Mouse (Mus musculus) T-helper 1 cell (primary cell): ENCODE measurements around the gene Opn4.

Source experiments
- in situ Hi-C: fragments of 300-600 bp; cut with MboI, MseI; formaldehyde crosslinking; loops from one replicate; pipeline ENCODE4 v1.15.1; 2025; ENCODE audit warnings: high pct_unique_total_duplicates

The Opn4 gene

GRCm38 (mm10) chr14:34591741-34592535 is 8.0 kb downstream of the Opn4 start:
- in situ Hi-C loops: no loop called here

- in situ Hi-C loops: no loop called here
Measured at GRCm38 (mm10) chr14:34590743-34591675, 8.9 kb downstream of the Opn4 start.

- in situ Hi-C loops: no loop called here
Measured at GRCm38 (mm10) chr14:34590017-34590570, 9.8 kb downstream of the Opn4 start.

- in situ Hi-C loops: no loop called here
Measured at GRCm38 (mm10) chr14:34589185-34589713, 10.7 kb downstream of the Opn4 start.

- in situ Hi-C loops: no loop called here
Measured at GRCm38 (mm10) chr14:34588498-34588897, 11.4 kb downstream of the Opn4 start, which contains the start of gene Ldb3. Ldb3 (minus strand) TSS chr14:34588682.

GRCm38 (mm10) chr14:34588005-34588404 is 11.9 kb downstream of the Opn4 start:
- in situ Hi-C loops: no loop called here

GRCm38 (mm10) chr14:34586871-34587270 is 13.1 kb downstream of the Opn4 start:
- in situ Hi-C loops: no loop called here

GRCm38 (mm10) chr14:34585358-34586105 is 14.4 kb downstream of the Opn4 start:
- in situ Hi-C loops: no loop called here

- in situ Hi-C loops: no loop called here
Measured at GRCm38 (mm10) chr14:34582740-34583427, 17.1 kb downstream of the Opn4 start.

- in situ Hi-C loops: loop anchor here (10.0 kb wide), 2 partner anchors 472 to 502 kb away; partner anchors contain the start of gene A630023A22Rik
Measured at GRCm38 (mm10) chr14:34576858-34577257, 23.1 kb downstream of the Opn4 start.

- in situ Hi-C loops: loop anchor here (10.0 kb wide), 2 partner anchors 469 to 499 kb away; partner anchors contain the start of gene A630023A22Rik
Measured at GRCm38 (mm10) chr14:34574068-34574467, 25.9 kb downstream of the Opn4 start.

GRCm38 (mm10) chr14:34573348-34573913 is 26.5 kb downstream of the Opn4 start:
- in situ Hi-C loops: loop anchor here (10.0 kb wide), 2 partner anchors 469 to 499 kb away; partner anchors contain the start of gene A630023A22Rik

GRCm38 (mm10) chr14:34571610-34572387 is 28.1 kb downstream of the Opn4 start:
- in situ Hi-C loops: loop anchor here (10.0 kb wide), 2 partner anchors 467 to 497 kb away; partner anchors contain the start of gene A630023A22Rik

- in situ Hi-C loops: loop anchor here (10.0 kb wide), 2 partner anchors 466 to 496 kb away; partner anchors contain the start of gene A630023A22Rik
Measured at GRCm38 (mm10) chr14:34570903-34571302, 29.0 kb downstream of the Opn4 start.

GRCm38 (mm10) chr14:34570294-34570693 is 29.6 kb downstream of the Opn4 start:
- in situ Hi-C loops: loop anchor here (10.0 kb wide), 2 partner anchors 465 to 495 kb away; partner anchors contain the start of gene A630023A22Rik

GRCm38 (mm10) chr14:34569534-34570194 is 30.3 kb downstream of the Opn4 start:
- in situ Hi-C loops: loop anchor here (10.0 kb wide), 2 partner anchors 465 to 495 kb away; partner anchors contain the start of gene A630023A22Rik

- in situ Hi-C loops: no loop called here
Measured at GRCm38 (mm10) chr14:34568626-34569025, 31.3 kb downstream of the Opn4 start.

GRCm38 (mm10) chr14:34567697-34568096 is 32.2 kb downstream of the Opn4 start:
- in situ Hi-C loops: no loop called here
